Mouse (Mus musculus): ENCODE results near the gene Cartpt.
"Not testable (repeated sequence)": the region's sequence is repeated elsewhere in the genome, so short reads cannot be mapped to it uniquely, and the experiment has no call there.

Gene Cartpt

DNA sequence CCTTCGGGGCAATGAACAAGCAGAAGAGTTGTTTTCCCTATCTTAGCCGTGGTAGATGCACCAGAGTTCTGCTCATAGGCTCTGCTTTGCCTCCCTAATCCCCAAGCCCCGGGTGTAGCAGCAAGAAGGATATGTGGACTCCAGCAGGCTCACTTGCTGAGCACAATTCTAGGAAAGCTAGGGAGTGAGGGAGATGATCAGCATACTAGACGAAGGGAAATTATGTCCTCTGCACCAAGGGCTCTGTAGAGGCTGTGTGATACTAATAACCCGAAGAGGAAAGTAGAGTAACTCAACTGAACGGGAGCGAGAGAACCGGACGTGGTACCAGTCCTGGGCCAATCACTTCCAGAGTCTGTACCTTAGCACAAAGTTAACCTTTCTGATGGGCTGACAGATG is at the start of gene Cartpt:
Cartpt (minus strand) TSS at position 127 of the 400 bp plus-strand sequence.
- no peak for DNase-seq

DNA sequence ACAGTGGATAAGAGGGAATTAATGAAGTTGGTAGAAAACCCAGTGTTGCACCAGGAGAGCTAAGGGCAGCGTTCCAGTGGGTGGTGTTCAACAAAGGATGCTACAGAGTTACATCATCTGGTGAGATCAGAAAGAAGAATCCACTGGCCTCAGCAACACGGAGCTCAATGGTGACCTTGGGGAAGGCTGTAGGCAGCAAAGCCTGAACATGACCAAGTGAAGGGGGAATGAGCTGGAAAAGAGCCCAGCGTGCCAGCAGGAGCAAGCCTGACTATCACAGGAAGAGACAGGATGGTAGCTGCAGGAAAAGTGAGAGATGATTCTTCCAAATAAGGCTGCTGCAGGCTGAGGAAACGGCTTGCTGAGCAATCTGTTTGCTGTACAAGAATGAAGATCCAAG is 46.5 kb upstream of the Cartpt start:
- DNase-seq: no peak

DNA sequence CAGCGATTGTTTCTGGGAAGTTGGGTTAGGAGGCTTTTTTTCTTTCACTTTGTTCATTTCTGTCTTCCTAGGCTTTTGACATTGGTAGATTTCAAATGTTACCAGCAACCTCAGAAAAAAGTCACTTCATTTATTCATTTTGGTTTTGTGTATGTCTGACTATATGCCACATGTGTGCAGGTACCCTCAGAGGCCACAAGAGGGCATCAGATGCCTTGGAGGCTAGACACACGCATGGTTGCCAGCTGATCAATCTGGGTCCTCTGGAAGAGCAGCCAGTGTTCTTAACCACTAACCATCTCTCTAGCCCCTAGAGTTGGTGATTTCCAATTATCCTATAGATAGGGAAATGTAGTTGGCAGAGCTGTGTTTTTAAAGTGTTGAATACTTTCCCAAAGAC is 42.6 kb upstream of the Cartpt start:
- DNase-seq: no peak

DNA sequence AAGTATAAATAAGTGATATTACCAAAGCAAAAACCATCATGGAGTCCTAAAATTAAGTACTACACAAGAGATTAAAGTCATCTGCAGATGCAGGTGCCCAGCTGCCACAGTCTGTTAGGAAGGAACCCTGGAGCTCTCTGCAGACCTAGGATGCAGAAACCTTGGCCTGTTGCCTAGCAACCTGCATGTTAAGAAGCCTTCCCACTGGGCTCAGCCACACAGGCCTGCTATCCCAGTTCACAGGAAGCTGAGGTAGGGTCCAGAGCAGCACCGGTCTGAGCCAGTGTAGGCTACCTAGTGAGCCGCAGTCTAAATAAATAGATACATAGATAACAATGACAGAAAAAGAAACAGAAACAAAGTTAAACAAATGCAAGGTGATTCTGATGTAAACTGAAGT is 39.7 kb upstream of the Cartpt start:
- peak; percentile 10 for DNase-seq

DNA sequence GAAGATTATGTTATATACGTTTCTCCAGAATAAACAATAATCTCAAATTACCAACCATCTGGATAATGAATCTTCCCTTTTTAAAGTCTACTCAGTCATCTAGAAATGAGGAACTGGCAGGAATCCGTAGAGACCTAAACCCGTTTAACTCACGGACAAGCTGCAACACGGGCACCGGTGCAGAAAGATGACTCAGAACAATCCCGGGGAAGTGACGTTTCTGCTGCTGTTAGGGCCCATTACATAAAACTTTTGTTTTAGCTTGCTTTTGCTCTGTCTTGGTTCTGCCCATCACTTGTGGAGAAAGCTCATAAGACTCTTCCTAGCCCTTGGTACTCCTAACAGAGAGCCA is 38.4 kb upstream of the Cartpt start:
- no peak for DNase-seq

DNA sequence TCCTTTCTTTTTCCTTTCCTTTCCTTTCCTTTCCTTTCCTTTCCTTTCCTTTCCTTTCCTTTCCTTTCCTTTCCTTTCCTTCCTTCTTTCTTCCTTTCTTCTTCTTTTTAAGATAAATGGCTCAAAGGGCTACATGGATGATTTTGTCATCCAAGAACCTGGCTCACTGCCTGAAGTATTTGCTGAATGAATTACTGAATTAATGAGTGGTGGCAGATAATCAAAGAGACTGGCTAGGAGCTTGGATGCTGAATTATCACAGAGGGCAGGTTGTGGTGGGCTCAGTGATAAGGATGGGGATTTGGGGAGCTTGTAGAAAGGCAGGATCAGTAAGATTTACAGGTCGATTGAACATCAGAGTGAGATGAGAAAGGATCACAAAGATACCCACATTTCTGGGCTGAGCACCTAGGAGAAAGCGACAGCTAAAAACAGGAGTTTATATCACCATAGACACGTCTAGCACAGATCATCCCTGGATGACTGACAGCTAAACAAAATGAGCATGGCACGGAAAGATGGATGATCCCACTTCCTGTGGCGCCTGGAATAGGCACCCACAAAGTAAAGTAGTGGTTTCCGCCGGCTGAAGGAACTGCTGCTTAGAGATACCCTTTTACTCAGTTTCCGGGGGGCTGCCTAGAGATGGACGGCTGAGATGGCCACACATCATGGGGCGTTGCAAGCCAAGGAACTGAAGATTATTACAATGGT is 37.9 kb upstream of the Cartpt start:
- DNase-seq: no peak

DNA sequence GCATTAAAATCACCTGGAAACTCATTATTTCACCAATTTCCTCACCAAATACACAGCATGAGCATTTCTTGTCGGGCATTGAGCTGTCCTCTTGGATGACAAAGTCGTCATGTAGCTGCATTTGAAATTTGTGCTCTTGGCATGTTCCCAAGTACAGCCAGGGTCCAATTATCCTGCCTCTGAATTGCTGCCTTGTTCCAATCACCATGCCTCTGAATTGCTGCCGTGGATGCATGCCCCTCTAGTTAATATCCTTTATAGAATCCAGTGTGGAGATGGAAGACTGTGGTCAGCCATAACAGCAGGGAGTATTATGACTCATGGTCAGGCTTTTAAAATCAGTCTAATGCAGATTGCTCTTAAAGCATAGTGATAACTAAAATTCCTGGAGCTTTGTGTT is 36.9 kb upstream of the Cartpt start:
- DNase-seq: no peak

DNA sequence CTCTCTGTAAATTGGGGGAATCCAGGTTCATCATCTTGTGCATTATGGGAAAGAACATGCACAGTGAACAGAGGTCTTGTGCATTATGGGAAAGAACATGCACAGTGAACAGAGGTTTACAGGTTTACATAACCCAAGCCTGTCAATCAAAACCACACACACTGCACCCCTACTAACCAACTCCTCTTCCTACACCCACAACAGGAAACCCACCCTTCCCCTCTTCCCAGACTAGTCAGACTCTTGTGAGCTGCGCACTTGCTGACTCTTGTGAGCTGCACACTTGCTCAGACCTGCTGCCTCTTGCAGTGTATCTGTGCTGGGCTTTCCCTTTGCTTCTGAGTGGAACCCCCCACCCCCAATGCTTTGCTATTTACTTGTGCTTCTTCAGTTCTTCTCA is 31.5 kb upstream of the Cartpt start:
- DNase-seq: no peak

DNA sequence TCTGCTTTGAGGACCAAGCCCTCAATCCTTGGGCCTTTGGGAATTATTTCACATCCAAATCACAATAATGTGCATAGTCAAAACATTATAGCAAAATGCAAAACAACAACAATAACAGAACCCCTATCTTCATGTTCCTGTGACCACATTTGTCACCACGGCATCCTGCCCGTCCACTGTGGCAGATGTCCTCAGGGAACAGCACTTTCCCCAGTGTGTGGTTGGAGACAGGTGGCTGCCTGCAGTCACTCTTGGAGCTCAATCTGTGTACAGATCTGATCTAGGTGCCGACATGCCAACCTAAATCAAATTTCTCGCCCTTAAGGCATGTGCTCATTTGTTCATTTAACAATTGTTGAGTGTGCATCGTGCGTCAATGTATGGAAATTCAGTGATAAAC is 30.6 kb upstream of the Cartpt start:
- no peak for DNase-seq

DNA sequence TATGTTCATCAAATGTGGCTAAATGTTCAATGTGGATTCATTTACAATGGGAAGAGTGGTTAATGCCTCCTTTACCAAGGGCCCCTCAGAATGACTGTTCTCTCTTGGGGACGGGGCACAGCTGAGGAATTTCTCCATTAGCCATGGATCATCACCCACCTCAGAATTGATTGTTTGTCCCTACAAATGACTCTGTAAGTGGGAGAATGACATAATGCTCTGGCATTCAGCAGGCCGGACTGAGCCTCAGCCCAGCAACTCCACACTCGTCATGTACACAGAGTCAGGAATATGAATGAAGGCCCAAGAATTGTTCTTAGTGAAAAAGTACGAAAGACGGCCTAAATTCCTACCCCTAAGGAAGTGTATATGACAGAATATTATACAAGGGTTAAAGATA is 25.4 kb upstream of the Cartpt start:
- DNase-seq: no peak

DNA sequence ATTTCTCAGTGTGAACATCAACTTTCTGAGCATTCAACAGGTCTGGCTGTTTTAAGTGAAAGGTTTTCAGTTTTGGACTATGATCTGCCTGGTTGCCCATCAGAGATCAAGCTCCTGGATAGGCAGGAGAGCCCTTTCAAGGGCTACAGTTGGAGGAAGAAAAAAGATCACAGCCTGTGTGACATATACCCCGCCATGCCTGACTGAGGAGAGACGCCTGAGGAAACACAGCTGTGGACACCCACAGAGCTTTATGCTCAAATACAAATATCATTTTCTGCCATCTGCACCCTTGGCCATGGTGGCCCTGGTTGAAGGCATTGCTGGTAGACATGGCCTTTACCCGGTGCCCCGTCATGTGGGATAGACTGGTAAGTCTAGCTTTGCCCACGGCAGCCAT is 14.7 kb upstream of the Cartpt start:
- no peak for DNase-seq

DNA sequence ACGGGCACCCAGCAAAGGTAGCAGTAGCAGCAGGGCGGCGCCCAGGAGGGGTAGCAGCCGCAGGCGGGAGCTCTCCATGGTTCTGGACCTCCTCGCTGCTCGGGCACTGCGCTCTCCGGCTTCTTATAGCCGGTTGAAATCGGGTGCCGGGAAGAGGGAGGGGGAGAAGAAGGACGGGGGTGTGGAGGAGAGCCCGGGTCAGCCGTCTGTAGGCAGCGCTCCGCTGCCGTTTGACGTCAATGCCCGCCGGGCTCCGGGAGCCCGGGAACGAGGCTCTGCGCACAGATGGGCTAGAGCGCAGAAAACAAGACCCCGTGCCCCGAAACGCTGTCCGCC is 366 bp downstream of the Cartpt start:
- DNase-seq: peak; percentile 14

DNA sequence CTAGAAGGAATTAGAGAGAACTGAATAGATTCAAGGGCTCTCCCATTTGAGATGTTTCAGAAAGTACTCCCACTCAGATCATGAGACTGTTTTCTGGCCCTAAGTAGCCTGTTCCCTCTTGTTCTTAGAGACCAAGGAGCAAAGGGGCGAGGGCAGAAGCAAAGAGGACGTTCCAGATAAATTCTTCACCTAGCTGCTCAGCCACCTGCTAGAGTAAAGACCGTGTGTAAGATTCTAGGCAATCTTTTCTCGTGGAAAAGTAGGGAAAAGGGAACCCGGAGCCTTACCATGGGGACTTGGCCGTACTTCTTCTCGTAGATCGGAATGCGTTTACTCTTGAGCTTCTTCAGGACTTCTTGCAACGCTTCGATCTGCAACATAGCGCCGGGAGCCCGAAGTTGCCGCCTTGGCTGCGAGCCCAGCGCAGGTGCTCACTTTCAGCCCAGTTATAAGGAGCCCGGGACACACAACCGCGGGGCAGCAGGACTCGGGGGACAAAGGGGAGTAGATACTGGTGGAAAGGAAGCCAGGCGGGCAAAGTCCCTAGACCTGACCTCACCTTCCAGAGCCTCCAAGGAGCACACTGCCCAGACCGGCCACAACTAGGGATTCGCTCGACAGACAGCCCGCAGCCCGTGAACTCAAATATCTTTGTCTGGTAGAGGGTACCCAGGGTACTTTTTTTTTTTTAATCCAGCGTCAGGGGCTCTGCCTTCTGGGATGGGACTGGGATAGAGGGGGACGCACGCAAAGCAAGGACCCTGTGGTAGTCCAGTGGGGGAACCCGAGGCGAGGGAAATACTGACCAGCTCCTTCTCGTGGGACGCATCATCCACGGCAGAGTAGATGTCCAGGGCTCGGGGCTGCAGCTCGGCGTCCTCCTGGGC is 978 bp downstream of the Cartpt start:
- DNase-seq: peak; percentile 11

DNA sequence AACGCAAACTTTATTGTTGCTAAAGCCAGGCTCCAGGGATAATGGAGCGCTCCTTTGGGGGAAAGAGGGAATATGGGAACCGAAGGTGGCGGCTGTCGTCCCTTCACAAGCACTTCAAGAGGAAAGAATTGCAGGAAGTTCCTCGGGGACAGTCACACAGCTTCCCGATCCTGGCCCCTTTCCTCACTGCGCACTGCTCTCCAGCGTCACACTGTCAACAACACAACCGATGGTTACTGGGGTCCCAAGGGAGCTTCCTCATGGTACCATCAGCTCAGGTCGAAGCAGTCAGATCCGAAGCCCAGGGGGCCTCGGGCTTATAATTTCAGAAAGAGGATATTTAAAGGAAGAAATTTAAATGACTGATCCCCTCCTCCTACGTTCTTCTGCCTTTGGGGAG is 2.1 kb downstream of the Cartpt start:
- no peak for DNase-seq

DNA sequence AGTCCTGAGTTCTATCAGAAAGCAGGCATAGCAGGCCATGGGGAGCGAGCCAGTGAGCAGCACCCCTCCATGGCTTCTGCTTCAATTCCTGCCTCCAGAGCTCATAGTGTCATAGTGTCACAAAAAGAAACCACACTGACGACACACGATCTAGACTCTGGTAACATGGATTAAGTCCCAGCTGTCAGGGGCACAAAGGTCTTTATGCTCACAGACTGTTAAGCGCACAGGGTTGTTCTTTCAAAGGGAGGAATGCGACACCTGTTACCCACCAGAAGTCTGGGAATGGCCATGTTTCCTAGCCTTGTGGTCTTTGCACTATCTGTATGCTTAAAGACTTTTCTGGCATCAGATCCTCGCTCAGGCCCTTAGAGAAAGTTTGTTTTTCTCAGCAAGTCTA is 15.3 kb downstream of the Cartpt start:
- no peak for DNase-seq

DNA sequence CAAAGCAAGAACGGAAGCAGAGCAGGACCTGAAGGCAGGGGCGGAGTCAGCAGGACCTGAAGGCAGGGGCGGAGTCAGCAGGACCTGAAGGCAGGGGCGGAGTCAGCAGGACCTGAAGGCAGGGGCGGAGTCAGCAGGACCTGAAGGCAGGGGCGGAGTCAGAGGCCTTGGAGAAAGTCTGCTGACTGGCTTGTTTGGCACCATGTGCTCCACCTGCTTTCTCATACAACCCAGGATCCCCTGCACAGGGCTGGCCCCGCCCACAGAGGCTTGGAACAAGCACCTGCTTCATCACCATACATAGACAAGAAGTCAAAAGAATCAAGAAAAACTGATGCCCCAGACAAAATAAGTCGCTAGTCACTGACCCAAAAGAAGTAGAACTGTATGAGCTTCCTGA is 19.1 kb downstream of the Cartpt start:
- DNase-seq: not testable (repeated sequence)

DNA sequence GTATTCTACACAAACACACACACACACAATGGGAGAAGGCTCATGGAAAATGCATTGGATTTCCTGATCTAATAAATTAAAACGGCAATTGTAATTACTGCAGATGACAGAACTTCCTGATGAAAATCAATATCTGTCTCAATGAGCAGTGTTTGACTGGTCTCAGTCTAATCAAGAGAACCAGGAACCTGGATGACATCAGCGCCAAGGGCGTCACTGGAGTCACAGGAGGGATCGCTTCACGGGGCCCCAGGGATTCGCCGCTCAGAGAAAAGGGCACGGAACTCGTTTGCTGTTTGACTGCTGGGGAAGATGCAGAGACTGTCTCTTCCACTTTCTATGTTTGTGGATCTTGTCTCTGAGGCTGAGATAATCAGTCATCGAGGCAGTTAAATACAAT is 21.2 kb downstream of the Cartpt start:
- DNase-seq: no peak

DNA sequence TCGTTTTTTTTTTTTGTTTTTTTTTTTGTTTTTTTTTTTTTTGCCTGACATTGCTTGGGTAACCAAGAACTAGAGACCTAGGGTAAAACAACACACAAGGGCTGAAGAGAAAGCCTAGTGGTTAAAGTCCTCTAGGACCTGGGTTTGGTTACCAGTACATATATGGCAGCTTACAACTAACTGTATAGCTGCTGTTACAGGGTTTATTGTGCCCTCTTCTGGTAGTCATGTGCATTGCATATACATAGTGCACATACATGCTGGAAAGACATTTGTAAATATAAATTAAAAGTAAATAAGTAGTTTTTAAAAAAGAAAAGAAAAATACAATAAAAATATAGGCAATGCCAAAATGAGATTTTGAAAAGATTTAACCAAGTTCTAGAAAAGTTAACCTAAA is 28.8 kb downstream of the Cartpt start:
- no peak for DNase-seq

DNA sequence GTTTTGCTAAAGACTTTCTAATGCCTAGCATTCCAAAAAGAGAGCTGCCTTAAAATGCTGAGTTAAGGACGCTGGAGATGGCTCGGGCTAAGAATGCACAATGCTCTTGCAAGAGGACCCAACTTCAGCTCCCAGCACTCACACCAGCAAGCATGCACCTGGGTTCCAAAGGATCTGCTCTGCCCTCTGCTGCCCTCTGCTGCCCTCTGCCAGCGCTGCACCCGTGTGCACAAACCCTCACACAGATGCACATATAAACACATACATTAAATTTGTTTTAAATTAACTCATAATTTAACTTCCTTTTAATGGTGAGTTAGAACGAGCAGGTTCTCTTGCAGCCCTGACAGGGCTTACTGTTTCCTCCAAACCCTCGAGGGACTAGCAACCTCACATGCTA is 32.5 kb downstream of the Cartpt start:
- DNase-seq: no peak

DNA sequence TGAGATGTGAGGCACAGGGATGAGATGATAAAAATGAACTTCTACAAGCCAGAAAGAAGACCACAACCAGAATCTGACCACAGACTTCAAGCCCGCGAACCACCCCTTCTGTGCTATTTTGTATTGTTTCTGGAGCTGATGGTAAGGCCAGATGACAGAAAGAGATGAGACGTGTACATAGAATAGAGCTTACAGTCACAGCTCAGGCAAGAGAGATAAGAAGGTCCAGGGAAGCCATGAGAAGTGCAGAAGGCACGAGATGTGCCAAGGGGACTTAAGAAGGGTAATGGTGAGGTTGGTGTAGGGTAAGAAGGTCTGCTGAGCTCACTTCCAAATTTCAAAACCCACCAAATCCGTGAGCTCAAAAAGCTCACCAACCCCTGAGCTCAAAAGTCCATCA is 36.6 kb downstream of the Cartpt start:
- DNase-seq: no peak

DNA sequence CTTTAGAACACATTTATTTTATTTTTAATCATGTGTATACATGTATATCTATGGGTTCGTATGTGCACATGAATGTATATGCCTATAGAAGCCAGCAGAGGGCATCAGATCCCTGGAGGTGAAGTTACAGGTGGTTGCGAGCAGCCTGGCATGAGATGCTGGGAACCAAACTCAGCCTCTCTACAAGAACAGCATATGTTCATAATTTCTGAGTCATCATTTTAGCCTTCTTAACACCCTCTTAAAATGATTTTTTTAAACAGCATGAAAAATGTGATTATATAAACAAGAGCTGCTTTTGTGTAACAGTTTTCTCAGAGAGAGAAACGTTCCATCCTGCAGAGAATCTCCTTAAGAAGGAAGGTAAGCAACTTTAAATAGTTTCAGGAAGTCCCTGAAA is 40.2 kb downstream of the Cartpt start:
- no peak for DNase-seq

DNA sequence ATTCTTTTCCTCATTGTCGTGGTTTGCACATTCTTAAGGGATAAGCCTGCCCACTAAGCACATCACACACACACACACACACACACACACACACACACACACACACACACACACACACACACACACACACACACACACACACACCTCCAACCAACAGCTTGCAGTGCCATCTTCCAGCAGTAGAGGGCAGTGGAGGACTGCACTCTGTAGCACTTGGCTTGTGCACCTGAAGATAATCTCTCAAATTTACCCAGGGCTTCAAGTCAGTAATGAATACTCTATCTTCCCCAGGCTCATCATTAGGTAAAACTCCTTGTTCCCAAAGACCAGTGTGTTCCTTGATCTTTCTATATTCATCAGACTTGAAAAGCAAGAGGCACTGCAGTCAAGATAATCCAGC is 41.8 kb downstream of the Cartpt start:
- DNase-seq: peak; percentile 32

DNA sequence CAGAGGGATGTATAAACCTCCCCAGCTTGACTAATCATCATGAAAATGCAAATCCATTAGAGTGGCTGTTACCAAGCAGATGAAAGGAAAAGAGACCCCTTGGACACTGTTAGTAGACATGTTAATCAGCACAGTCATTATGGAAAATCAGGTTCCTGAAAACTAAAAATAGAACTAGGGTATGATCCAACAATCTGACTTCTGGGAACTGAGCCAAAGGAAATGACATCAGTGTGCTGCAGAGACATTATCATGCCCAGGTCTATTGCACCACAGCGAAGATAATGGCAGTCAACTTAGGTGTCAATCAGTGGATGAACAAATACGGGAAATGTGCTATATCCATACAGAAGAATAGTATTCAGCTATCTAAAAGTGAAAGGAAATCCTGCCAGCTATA is 43.0 kb downstream of the Cartpt start:
- DNase-seq: no peak

DNA sequence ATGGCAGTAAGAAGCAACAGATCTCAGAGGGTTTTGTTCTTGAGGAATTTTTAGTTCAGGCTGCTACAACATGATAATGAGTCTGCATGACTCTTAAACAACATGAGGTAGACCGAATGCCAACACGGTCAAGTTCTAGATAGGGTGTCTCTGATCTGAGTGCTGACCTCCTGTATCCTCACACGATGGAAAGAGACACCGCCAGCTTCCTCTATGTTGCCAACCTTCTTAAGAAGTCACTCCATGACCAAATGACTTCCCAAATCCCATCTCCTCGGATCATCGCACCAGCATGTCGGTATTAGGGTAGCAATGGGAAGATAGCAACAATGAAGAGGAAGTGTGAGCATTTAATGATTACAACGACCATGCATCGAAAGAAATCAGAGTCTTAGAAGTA is 43.6 kb downstream of the Cartpt start:
- no peak for DNase-seq

DNA sequence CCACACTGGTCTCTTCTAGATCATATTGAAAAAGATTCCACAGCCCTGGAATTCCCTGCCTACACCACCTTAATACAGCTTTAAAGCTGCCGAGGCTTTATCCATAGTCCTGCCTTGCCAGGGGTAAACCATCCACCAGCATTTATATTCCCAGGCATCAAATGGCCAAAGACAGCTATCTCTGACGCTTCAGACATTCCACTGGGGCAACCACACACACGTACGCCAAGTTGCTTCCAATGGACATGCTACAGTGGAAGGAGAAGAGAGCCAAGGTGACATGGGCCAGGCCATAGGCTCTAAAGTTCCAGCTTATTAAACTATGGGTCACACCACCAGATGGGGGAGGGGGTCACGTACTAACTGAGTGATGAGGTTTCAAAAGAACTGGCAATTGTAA is 45.7 kb downstream of the Cartpt start:
- no peak for DNase-seq
